Mouse (Mus musculus) c-Kit-positive CD71-negative TER-119-negative erythroid progenitor cells, embryonic 14.5 days (primary cell): ENCODE measurements around the gene Hmg20b.

Experiments
- DNase-seq: peaks from one replicate; pipeline ENCODE4 v3.0.0-alpha.2; 2013; ENCODE audit warnings: low read depth

The Hmg20b gene

GRCm38 (mm10) chr10:81304597-81305238 lies 45.6 kb downstream of the Hmg20b start:
- no peak for DNase-seq

GRCm38 (mm10) chr10:81303761-81304160 lies 46.5 kb downstream of the Hmg20b start:
- DNase-seq: no peak

GRCm38 (mm10) chr10:81303258-81303657 lies 47.0 kb downstream of the Hmg20b start:
- DNase-seq: no peak

- DNase-seq: no peak
Observed at GRCm38 (mm10) chr10:81302781-81303218, 47.5 kb downstream of the Hmg20b start.

GRCm38 (mm10) chr10:81302288-81302687 lies 48.0 kb downstream of the Hmg20b start:
- DNase-seq: no peak

GRCm38 (mm10) chr10:81301321-81301720 lies 49.0 kb downstream of the Hmg20b start:
- DNase-seq: no peak

- no peak for DNase-seq
Observed at GRCm38 (mm10) chr10:81300352-81300907, 49.9 kb downstream of the Hmg20b start.

- no peak for DNase-seq
Observed at GRCm38 (mm10) chr10:81299585-81300351, 50.5 kb downstream of the Hmg20b start.

- DNase-seq: no peak
Observed at GRCm38 (mm10) chr10:81298369-81299100, 51.7 kb downstream of the Hmg20b start.

GRCm38 (mm10) chr10:81297845-81298244 lies 52.4 kb downstream of the Hmg20b start:
- no peak for DNase-seq

- DNase-seq: no peak
Observed at GRCm38 (mm10) chr10:81297246-81297645, 53.0 kb downstream of the Hmg20b start.
